Mouse (Mus musculus): ENCODE results near the gene Ccdc126. TPM values are rescaled to one million over a fixed set of nuclear protein-coding genes. Genes with fewer than 3 reads are reported as not detected.
A peak's percentile ranks its signal among the peaks of the same experiment; 100 is the strongest.
"Not testable (repeated sequence)": the region's sequence is repeated elsewhere in the genome, so short reads cannot be mapped to it uniquely, and the experiment has no call there.

Ccdc126 gene
- 1 to 10 TPM; 7.1 to 8.1 TPM for total RNA-seq (2021)
- long read RNA-seq, transcript Ccdc126-201 (3 exons, 2,351 nt), result major isoform, 15 of 15 reads
- long read RNA-seq, partial matches to known transcripts, result 0 of 15 reads
- long read RNA-seq, other reads (novel, unspliced or antisense), result 0 of 15 reads

DNA sequence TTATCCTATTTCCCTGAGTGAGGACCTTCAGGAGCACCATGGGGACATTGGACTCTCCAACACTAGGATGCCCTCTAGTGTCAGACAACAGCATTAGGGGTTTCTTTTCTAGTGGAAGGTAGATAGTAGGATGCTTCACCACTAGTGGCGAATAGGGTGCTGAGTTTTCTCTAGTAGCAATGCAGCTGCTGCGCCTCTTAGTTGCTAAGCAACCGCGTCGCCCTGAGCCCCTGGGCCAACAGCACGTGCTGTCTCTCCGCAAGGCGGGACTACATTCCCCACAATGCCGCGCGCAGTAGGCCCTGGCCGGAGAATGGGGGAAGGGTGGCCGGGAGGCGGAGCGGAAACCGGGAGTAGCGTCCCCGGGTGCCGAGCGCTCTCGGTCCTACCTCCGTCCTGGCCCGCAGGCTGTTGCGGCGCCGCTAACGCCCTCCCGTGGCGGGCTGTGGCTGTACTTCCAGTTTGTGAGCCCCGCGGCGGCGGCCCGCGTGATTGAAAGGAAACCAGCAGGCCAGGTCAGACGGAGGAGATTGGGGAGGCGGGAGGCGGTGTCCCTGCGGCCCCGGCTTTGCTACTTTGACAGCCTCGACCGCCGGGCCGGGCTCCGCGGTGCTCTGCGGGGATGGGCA, at the start of gene Ccdc126:
Ccdc126 (plus strand) TSS at position 309 of the 629 bp plus-strand sequence.
- peak; percentile 97 to 98 for DNase-seq (ENCODE audit: low spot score in 2 of 2)

DNA sequence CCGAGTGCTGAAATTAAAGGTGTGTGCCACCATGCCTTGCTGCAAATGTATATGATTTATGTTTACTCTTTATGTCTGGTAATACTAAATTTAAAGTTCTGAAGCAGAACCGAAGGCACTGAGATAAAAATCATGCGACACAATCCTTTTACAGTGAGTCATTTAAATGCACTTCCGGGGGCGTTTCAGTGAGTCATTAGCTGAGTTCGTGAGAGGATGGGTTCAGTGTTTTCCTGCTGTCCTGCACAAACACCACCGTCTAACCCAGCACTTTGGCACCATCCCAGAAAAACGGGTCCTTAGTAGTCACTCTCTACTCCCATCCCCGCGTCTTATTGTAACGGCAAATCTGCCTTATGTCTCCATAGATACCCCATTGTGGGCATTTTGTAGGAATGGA, 49.2 kb upstream of the Ccdc126 start:
- DNase-seq (ENCODE audit: low spot score in 2 of 2), result no peak

DNA sequence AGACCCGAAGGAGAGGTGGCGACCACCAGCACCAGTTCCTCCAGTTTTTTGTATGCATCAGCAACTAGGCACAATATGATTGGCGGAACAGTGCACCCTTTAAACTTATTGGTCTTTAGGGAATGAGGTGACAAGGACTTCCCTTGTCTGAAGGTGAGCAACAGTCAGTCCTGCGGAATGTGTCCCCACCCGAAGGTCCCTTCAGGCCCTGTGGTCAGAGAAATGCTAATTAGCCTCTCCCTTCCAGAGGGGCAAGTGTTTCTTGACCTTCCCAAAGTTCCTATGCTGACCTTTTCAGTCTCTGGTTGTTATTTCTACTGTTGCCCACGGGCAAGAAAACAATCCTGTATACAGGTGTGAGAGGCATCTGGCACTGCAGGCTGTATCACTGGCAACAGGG, 47.3 kb upstream of the Ccdc126 start:
- no peak for DNase-seq (ENCODE audit: low spot score in 2 of 2)

DNA sequence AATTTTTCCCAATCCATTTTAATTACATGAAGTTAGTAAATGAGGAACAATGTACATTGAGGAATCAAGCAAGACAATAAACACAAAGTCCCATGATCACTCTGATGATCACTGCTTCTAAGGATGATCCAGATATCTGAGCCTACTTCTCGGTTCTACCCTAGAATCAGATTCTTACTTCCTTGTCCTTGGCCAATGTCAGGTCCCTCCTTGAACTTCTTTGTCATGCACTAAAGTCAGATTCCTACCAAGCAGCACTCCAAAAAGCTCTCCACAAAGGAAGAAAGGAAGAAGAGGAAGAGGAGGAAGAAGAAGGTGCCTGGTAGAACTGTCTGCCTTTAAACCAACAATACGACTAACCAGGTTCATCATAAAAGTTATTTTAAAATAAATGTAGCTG, 46.2 kb upstream of the Ccdc126 start:
- DNase-seq (ENCODE audit: low spot score in 2 of 2), result no peak

DNA sequence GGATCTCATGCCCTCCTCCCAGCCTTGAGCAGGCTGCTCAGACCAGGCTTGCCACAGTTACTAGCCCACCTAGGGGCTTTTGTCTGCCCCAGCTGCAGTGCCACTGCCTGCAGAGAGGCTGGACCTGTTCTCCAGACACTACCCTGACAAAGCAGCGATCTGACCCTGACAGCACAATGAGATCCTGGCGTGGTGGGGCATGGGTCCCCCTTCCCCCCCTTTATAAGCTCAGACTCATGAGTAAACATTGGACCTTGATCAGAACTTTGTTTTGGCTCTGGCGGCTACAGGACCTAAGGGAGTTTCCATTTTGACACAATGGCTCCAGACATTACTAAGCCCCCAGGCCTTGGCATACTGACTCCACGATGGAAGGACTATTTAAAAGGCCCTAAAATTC, 45.1 kb upstream of the Ccdc126 start:
- no peak for DNase-seq (ENCODE audit: low spot score in 2 of 2)

DNA sequence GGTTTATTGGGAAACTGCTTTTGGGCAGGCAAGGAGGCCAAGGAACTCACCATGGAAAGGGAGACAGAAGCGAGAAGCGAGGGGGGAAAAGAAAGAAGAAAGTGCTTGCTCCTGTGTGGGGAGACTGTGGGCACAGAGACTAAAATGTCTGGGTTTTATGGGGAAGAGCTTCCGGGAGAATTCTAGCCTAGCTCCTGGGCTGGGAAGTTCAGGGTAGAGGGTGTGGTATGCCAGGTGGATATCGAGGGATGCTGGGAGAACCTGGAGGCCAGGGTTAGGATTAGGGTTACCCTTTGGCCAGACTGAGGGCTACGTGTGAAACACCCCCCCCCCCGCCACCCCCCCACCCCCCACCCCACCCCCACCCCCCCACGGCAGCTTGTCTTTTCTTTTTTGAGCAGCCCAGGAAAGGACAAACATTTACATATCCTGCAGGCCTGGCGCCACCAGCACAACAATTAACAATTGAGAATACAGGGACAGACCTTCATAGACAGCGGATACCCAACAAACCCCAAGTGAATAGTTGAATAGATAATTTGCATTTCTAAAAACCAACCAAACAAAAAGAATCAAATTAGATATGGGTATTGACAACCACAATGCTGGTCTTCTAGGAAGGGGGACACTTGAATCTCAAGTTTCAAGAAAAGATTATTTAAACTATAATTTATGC, 44.5 kb upstream of the Ccdc126 start:
- DNase-seq (ENCODE audit: low spot score in 2 of 2), result no peak

DNA sequence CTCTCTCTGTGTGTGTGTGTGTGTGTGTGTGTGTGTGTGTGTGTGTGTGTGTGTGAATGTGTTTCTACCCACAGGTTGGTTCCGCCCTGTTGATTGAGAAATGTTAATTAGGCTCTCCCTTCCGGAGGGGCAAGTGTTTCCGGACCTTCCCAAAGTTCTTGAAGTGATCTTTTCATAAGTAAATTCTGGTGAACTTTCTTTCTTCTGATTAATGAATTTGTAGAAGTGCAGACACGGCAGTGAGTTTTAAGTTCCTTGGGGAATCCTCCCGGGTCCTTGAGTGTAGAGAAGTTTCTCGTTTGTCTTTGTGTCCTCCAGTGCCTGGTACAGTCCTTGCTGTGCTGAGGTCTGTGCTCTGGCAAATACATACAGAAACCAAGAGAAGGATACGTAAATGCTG, 43.8 kb upstream of the Ccdc126 start:
- no peak for DNase-seq (ENCODE audit: low spot score in 2 of 2)

DNA sequence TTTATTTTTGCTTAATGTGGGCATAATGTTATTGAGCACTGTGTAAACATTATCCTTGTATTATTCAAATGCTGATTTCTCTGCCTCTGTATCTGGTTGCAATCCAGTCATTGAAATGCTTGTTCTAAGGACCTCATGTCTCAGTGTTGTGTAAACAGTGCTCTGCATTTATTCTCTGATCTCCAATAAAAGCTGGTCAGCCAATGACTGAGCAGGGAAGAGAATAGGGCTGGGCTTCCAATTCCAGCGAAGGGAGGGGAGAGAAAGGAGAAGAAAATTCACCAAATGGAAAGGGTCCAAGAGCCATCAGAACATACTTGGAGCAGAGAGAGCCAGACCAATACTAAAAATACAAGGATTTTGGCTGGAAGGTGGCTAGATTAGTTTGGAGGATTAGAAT, 38.1 kb upstream of the Ccdc126 start:
- no peak for DNase-seq (ENCODE audit: low spot score in 2 of 2)

DNA sequence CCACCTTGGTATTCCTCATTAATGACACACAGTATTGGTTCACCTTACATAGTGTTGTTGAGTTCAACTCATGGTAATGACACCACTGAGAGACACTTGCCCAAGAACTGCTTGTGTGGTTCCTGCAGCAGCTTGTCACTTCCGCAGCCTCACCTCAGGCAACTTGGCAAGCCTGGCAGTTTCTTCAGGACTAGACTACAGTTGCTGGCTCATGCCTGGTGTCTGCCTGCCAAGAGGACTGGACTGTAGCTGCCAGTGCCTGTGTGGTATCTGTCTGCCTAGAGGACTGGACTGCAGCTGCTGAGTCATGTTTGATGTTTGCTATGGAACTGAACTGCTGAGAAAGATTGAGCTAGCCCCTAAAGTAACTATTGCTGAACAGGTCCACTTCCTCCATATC, 37.0 kb upstream of the Ccdc126 start:
- DNase-seq (ENCODE audit: low spot score in 2 of 2), result peak; percentile 12 to 17

DNA sequence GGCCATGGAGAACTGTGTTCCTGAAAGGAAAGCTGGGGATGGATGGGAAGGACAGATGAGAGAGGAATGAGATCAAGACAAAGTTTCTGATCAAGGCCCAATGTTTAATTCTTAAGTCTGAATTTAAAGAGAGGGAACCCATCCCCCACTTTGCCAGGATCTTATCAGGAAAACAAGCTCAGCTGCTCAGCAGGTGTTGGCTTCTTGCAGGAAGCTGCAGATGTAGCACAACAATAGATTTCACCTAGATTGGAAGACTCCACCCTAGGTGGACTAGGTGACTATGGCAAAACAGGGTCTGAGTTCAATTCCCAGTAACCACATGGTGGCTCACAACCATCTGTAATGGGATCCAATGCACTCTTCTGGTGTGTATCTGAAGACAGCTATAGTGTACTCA, 20.8 kb upstream of the Ccdc126 start:
- DNase-seq (ENCODE audit: low spot score in 2 of 2), result no peak

DNA sequence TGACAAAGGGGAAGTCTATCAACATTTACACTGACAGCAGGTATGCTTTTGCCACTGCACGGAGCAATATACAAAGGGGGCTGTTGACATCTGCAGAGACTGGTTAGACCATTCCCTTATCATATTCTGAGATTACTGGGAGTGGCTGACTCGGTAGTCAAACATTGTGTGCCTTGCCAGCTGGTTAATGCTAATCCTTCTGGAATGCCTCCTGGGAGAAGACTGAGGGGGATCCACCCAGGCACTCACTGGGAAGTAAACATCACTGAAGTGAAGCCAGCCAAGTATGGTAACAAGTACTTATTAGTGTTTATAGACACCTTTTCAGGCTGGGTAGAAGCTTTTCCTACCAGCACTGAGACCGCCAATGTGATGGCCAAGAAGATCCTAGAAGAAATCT, 4.3 kb upstream of the Ccdc126 start:
- not testable (repeated sequence) for DNase-seq (ENCODE audit: low spot score in 2 of 2)

DNA sequence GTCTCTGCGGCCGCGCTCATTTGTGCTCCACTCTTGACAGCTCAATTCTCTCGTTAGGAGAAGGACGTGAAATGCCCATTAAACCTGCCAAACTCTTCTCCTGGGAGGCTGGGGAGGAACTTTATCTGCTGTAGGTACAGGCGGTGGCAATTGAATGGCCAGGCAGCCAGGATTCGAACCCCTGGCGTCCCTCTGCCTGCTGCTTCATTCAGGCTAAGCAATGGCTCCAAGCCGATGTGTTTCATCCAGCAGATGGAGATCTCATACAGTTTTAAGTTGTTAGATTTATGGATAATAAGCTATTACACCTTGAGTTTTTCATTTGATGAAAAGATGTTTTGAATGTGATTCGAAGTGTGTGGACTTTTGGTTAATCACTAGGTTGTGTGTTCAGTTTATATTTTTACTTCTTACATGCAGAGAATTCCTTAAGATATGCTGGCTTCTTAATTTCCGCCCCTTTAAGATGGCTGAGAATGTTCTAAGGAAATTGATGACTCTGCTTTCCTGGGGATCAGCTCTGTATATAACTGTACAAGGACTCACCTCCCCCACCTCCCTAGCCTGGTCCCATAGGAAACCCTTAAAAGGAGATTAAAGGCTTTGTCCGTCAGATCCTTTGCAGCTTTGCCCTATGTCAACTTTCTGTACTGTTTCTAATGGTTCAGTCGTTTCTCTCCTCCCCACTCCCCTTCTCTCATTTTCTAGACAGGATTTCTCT, 681 bp downstream of the Ccdc126 start:
- no peak for DNase-seq (ENCODE audit: low spot score in 2 of 2)

DNA sequence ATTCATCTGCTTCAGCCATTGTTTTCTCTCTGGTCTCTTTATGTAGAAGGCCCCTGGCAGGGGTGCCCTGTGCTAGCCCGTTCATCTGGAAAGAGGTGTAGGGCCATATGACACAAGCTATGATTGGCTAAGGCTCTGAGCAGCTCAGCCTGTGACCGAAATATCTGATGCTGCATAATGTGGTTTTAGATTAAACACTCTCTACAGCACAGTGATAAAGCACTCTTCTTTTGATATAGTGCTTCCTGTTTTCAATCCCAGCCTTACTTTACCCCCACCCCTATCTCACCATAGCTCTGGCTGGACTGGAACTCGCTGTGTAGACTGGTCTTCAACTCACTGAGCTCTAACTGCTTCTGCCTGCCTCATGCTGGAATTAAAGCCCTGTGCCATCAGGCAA, 2.3 kb downstream of the Ccdc126 start:
- no peak for DNase-seq (ENCODE audit: low spot score in 2 of 2)

DNA sequence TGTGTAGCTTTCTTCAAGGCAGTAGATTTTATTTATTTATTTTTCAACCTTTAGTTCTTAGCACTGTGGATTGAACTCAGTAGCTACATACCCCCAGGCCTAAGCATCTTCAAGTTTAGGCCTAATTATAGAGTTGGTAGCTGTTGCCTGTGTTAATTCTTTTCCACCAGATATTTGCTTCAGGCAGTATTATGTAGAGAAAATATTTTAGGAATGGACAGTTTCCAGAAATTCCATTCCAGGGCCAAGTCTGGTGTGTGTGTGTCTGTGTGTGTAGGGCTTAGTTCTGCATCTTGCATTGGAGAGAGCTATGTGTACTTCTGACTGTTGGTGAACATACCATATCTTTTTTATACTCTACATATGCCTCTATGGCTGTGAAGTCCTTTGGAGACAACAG, 3.0 kb downstream of the Ccdc126 start:
- DNase-seq (ENCODE audit: low spot score in 2 of 2), result no peak

DNA sequence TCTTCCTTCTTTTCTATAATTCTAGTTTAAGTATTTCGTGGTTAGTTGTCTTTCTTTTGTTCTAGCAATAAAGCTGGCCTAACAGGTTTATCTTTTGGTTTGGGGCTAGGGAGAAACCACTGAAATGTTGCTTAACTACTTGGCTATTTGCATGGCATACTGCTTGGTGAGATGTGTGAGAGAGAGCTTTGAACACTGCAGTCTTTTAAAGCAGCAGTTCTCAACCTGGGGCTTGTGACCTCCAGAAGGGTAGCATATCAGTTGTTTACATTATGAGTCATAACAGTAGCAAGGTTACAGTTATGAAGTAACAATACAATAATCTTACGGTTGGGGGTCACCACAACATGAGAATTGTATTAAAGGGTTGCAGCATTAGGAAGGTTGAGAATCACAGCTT, 3.9 kb downstream of the Ccdc126 start:
- no peak for DNase-seq (ENCODE audit: low spot score in 2 of 2)

DNA sequence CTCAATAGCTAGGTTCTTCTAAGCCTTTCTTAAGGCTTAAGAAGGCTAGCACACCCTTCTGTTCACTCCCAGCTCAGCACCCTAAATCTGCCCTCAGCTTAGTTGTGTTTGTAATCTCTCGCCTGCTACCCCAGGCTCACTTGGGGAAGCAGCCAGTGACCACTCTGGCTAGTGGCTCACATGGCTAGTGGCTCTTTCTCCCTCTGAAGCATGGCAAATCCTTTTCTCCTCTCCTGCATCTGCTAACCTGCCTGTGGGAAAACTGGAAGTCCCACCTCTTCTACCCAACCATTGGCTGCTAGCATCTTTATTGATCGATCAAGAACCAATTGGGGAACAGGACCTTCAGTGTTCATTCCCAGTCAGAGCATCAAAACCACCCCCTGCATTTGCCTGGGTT, 5.5 kb downstream of the Ccdc126 start:
- DNase-seq (ENCODE audit: low spot score in 2 of 2), result no peak

DNA sequence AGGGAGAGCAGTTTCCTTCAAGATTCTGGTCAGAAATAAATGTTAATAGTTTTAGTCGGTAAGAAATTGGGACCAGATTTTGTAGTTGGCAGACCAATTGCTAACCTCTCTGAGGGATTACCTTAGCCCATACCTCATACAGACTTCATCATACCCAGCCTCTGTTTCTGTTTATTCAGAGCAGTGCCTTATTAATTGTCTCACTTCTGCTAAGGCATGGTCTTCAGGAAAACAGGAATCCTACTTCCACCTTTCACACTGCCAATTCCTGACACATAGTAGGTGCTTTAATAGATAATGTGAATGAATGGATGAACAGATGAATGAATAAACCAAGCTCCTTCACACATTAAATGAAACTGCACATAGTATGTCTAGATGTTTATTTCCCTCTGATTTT, 6.2 kb downstream of the Ccdc126 start:
- no peak for DNase-seq (ENCODE audit: low spot score in 2 of 2)

DNA sequence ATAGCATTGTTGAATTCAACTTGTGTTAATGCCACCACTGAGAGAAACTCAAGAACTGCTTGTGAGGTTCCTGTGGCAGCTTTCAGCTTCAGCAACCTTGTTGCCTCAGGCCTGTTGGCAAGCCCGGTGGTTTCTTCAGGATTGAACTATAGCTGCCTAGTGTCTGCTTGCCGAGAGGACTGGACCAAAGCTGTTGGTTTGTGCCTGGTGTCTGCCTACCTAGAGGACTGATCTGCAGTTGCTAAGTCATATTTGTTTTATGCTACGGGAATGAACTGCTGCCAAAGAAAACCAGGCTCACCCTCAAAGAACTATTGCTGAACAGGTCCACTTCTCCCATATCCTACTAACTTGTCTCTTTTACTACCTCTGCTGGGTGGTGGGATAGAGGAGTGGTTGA, 7.8 kb downstream of the Ccdc126 start:
- no peak for DNase-seq (ENCODE audit: low spot score in 2 of 2)

DNA sequence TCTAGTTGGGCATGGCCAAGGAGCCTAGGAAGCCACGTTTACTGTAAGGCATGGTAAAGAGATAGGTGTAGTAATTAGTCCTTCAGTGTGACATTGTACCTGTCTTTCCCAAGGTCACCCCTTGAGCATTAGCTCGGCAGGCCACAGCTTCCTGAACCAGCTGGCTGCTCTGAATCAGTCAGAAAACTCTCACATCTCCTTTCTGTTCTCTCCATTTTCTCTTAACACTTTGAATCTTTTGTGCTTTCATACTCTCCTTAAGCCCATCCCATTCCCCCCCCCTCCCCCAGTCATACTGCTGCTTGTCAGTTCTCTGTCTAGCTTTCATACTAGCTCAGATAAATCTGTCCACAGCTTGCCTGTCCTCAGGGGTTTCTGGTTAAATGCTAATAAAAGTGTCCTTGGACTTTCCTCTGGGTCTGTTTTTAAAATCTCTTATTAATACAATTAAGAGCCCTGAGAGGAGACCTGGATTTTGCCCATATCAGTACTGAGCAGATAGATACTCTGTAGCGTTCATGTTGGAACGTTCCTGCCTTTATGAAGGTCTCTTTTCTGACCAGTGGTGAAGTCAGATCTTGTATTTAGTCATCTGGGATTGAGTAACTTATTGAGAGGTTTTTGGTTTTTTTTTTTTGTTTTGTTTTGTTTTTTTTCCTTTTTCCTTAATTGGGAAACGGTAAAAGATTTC, 12.4 kb downstream of the Ccdc126 start:
- DNase-seq (ENCODE audit: low spot score in 2 of 2), result no peak

DNA sequence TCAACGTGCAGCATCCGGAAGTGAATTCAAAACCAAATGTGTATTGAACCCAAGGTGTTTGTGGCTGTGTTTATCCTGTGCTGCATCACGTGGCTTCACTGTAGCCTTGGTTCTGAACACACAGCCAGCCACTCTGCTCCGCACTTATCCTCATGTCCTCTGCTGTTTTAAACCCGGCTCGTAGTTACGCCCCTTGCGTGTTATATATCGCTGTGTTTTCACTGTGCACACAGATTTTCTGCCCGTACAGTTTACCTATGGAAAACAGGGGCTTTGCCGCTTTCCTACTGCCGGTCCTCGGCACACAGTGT, 12.9 kb downstream of the Ccdc126 start:
- DNase-seq (ENCODE audit: low spot score in 2 of 2), result no peak

DNA sequence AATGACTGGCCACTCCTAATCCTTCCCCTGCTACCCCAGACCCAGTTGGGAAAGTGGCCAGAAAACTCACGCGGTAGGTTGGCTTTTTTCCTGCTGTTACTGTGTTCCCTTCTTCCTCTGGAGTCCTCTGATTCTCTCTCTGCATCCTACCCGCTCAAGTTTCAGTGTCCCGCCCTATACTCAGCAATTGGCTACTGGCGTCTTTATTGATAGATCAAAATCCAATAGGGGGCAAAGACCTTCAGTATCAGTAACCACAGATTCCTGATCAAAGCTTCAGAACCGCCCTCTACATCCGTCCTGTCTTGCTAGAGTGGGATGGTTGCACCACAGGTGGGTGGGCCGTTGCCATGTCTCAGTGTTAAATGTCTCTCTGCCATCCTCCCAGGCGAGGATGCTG, 19.5 kb downstream of the Ccdc126 start:
- DNase-seq (ENCODE audit: low spot score in 2 of 2), result no peak

DNA sequence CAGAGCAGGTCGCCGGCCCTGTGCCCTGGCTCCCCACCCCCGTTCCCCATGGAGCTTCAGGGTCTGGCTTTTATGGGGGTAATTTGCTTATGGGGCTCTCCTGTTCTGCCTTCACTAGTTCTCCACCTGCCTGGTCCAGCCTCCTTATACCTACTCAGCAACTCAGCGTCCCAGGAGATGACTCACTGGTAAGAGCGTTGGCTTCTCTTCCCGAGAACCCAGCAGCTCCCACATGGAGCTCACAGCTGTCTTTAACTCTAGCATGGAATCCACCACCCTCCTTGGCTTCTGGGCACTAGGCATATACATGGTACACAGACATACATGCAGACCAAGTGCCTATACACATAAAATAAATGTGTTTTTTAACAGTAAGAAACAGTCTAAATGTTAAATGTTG, 20.1 kb downstream of the Ccdc126 start:
- DNase-seq (ENCODE audit: low spot score in 2 of 2), result no peak

All from layer of hippocampus, postnatal 10 days (tissue).